Mouse (Mus musculus): ENCODE measurements around the gene Rtn4rl2. TPM values are rescaled to one million over a fixed set of nuclear protein-coding genes. Genes with fewer than 3 reads are reported as not detected.

Rtn4rl2 gene
- total and polyA plus RNA-seq, 3 experiments, result 3.6 to 6.1 (median 3.8) TPM

- peak; percentile 60 to 66 for DNase-seq
- peak; percentile 60 for TF ChIP-seq CTCF (IDR thresholded peaks at IDR 0.05)
- no peak for TF ChIP-seq EP300 (IDR thresholded peaks at IDR 0.05; ENCODE audit: insufficient read depth, low read depth, low read length)
Observed at GRCm38 (mm10) chr2:84887411-84888271, 1.1 kb upstream of the Rtn4rl2 start.

GRCm38 (mm10) chr2:84886821-84887281 lies 341 bp upstream of the Rtn4rl2 start:
- H3K4me3 ChIP-seq, result peak overlapping the region; percentile 52
- peaks cover 4% of the 10 kb centered on the region for H3K4me1 ChIP-seq (ENCODE audit: control insufficient read depth, insufficient read depth, low read length)
- peak; percentile 53 to 70 for DNase-seq
- intact Hi-C loops (cut with DNase I), result loop anchor here (1.0 to 5.0 kb wide), 2 partner anchors 52 to 70 kb away; no protein-coding TSS in a partner anchor
- peaks cover 2% of the 10 kb centered on the region; the same call in 1 of the 2 replicates for H3K27me3 ChIP-seq (ENCODE audit: control insufficient read depth, insufficient read depth, low read length)
- H3K79me2 ChIP-seq (replicated peaks; ENCODE audit: control insufficient read depth, insufficient read depth, low read length), result no peaks in the 10 kb centered on the region
- H3K36me3 ChIP-seq (ENCODE audit: control insufficient read depth, insufficient read depth, low read length), result no peaks in the 10 kb centered on the region
- TF ChIP-seq POLR2A (IDR thresholded peaks at IDR 0.05; ENCODE audit: insufficient read depth, low read depth, low read length), result no peak
- no peak for TF ChIP-seq CTCF (IDR thresholded peaks at IDR 0.05)
- no peak for TF ChIP-seq EP300 (IDR thresholded peaks at IDR 0.05; ENCODE audit: insufficient read depth, low read depth, low read length)
- H3K27ac ChIP-seq, result peak overlapping the region; percentile 49
- peak overlapping the region; percentile 75 for H3K9ac ChIP-seq (ENCODE audit: low read depth, low read length)
- WGBS, result 1% methylated on average over 31 of the region's 39 CpGs

More at GRCm38 (mm10) chr2:84887411-84888271, 1.1 kb upstream of the Rtn4rl2 start:
- Histone ChIP-seq H3K9ac (ENCODE audit: low read depth, low read length) (peak overlapping the region; percentile 66), H3K36me3 (ENCODE audit: control insufficient read depth, insufficient read depth, low read length) (no peaks in the 10 kb centered on the region), H3K27ac (peak overlapping the region; percentile 52), H3K79me2 (replicated peaks; ENCODE audit: control insufficient read depth, insufficient read depth, low read length) (no peaks in the 10 kb centered on the region), H3K4me1 (ENCODE audit: control insufficient read depth, insufficient read depth, low read length) (peaks cover 4% of the 10 kb centered on the region), H3K4me3 (peak overlapping the region; percentile 52), H3K27me3 (ENCODE audit: control insufficient read depth, insufficient read depth, low read length) (peaks cover 2% of the 10 kb centered on the region; the same call in 1 of the 2 replicates)
- WGBS, result under 1% methylated on average over 58 of the region's 58 CpGs
- intact Hi-C loops (cut with DNase I), result loop anchor here (1.0 to 5.0 kb wide), 4 partner anchors 29 to 70 kb away; no protein-coding TSS in a partner anchor

GRCm38 (mm10) chr2:84885084-84886055 lies 1.1 kb downstream of the Rtn4rl2 start:
- no peak overlapping the region for H3K4me3 ChIP-seq

GRCm38 (mm10) chr2:84884611-84885010 lies 1.9 kb downstream of the Rtn4rl2 start:
- no peak overlapping the region for H3K4me3 ChIP-seq
- no peak for DNase-seq
- H3K27ac ChIP-seq, result no peak overlapping the region
- no peak overlapping the region for H3K9ac ChIP-seq (ENCODE audit: low read depth, low read length)
- 58% methylated on average over 4 of the region's 4 CpGs for WGBS
- no peaks in the 10 kb centered on the region for H3K36me3 ChIP-seq (ENCODE audit: control insufficient read depth, insufficient read depth, low read length)
- intact Hi-C loops (cut with DNase I), result loop anchor here (2.0 to 5.0 kb wide), 2 partner anchors 16 to 73 kb away; no protein-coding TSS in a partner anchor
- peaks cover 4% of the 10 kb centered on the region for H3K4me1 ChIP-seq (ENCODE audit: control insufficient read depth, insufficient read depth, low read length)
- no peaks in the 10 kb centered on the region for H3K79me2 ChIP-seq (replicated peaks; ENCODE audit: control insufficient read depth, insufficient read depth, low read length)
- peaks cover 2% of the 10 kb centered on the region; the same call in 1 of the 2 replicates for H3K27me3 ChIP-seq (ENCODE audit: control insufficient read depth, insufficient read depth, low read length)
- TF ChIP-seq POLR2A (IDR thresholded peaks at IDR 0.05; ENCODE audit: insufficient read depth, low read depth, low read length) (no peak), EP300 (IDR thresholded peaks at IDR 0.05; ENCODE audit: insufficient read depth, low read depth, low read length) (no peak), CTCF (IDR thresholded peaks at IDR 0.05) (peak; percentile 24)

More at GRCm38 (mm10) chr2:84885084-84886055, 1.1 kb downstream of the Rtn4rl2 start:
- intact Hi-C loops (cut with DNase I), result loop anchor here (2.0 to 5.0 kb wide), 2 partner anchors 17 to 72 kb away; no protein-coding TSS in a partner anchor
- WGBS, result 31% methylated on average over 22 of the region's 23 CpGs
- Histone ChIP-seq H3K27ac (no peak overlapping the region), H3K36me3 (ENCODE audit: control insufficient read depth, insufficient read depth, low read length) (no peaks in the 10 kb centered on the region), H3K79me2 (replicated peaks; ENCODE audit: control insufficient read depth, insufficient read depth, low read length) (no peaks in the 10 kb centered on the region), H3K4me1 (ENCODE audit: control insufficient read depth, insufficient read depth, low read length) (peaks cover 4% of the 10 kb centered on the region), H3K27me3 (ENCODE audit: control insufficient read depth, insufficient read depth, low read length) (peaks cover 2% of the 10 kb centered on the region; the same call in 1 of the 2 replicates), H3K9ac (ENCODE audit: low read depth, low read length) (no peak overlapping the region)
- TF ChIP-seq CTCF (IDR thresholded peaks at IDR 0.05), result no peak
- no peak for TF ChIP-seq EP300 (IDR thresholded peaks at IDR 0.05; ENCODE audit: insufficient read depth, low read depth, low read length)
- no peak for TF ChIP-seq POLR2A (IDR thresholded peaks at IDR 0.05; ENCODE audit: insufficient read depth, low read depth, low read length)
- no peak for DNase-seq

- DNase-seq, result no peak
- Histone ChIP-seq H3K27ac (no peak overlapping the region), H3K27me3 (ENCODE audit: control insufficient read depth, insufficient read depth, low read length) (peaks cover 2% of the 10 kb centered on the region; the same call in 1 of the 2 replicates), H3K79me2 (replicated peaks; ENCODE audit: control insufficient read depth, insufficient read depth, low read length) (no peaks in the 10 kb centered on the region), H3K9ac (ENCODE audit: low read depth, low read length) (no peak overlapping the region), H3K4me3 (no peak overlapping the region), H3K4me1 (ENCODE audit: control insufficient read depth, insufficient read depth, low read length) (peaks cover 1% of the 10 kb centered on the region; the same call in 1 of the 2 replicates), H3K36me3 (ENCODE audit: control insufficient read depth, insufficient read depth, low read length) (no peaks in the 10 kb centered on the region)
- no peak for TF ChIP-seq POLR2A (IDR thresholded peaks at IDR 0.05; ENCODE audit: insufficient read depth, low read depth, low read length)
- no peak for TF ChIP-seq CTCF (IDR thresholded peaks at IDR 0.05)
- no peak for TF ChIP-seq EP300 (IDR thresholded peaks at IDR 0.05; ENCODE audit: insufficient read depth, low read depth, low read length)
- WGBS, result 93% methylated on average over 4 of the region's 4 CpGs
- intact Hi-C loops (cut with DNase I), result loop anchor here (2.0 kb wide), 1 partner anchor 15 kb away; no protein-coding TSS in a partner anchor
Observed at GRCm38 (mm10) chr2:84883942-84884341, 2.6 kb downstream of the Rtn4rl2 start.

Data from heart, adult 2 months (tissue).